Mouse (Mus musculus) frontal cortex, postnatal 25 days (tissue): ENCODE measurements around the gene Apbb2.

Experiments used
- DNase-seq, 2 experiments: peaks; one replicate each; pipeline ENCODE4 v3.0.0; 2022; ENCODE audit warnings: low spot score in 2 of 2

The Apbb2 gene

GRCm38 (mm10) chr5:66602287-66602820 lies 16.2 kb downstream of the Apbb2 start:
- no peak for DNase-seq

GRCm38 (mm10) chr5:66600415-66600814 lies 18.2 kb downstream of the Apbb2 start:
- no peak for DNase-seq

- DNase-seq = no peak
These were observed 18.7 kb downstream of the Apbb2 start for GRCm38 (mm10) chr5:66599888-66600287.

GRCm38 (mm10) chr5:66596296-66596695 lies 22.3 kb downstream of the Apbb2 start:
- no peak for DNase-seq

- DNase-seq = no peak
These were observed 23.7 kb downstream of the Apbb2 start for GRCm38 (mm10) chr5:66594881-66595280.

- DNase-seq = no peak
These were observed 32.3 kb downstream of the Apbb2 start for GRCm38 (mm10) chr5:66586236-66586745.

GRCm38 (mm10) chr5:66583019-66583406 lies 35.6 kb downstream of the Apbb2 start:
- DNase-seq = no peak

- no peak for DNase-seq
These were observed 36.1 kb downstream of the Apbb2 start for GRCm38 (mm10) chr5:66582281-66583018.

GRCm38 (mm10) chr5:66579066-66579465 lies 39.5 kb downstream of the Apbb2 start:
- no peak for DNase-seq

- no peak for DNase-seq
These were observed 42.3 kb downstream of the Apbb2 start for GRCm38 (mm10) chr5:66576299-66576698.

- no peak for DNase-seq
These were observed 43.4 kb downstream of the Apbb2 start for GRCm38 (mm10) chr5:66575148-66575547.

- no peak for DNase-seq
These were observed 45.3 kb downstream of the Apbb2 start for GRCm38 (mm10) chr5:66573266-66573665.

GRCm38 (mm10) chr5:66572086-66572855 lies 46.3 kb downstream of the Apbb2 start:
- DNase-seq = no peak

- DNase-seq = no peak
These were observed 47.9 kb downstream of the Apbb2 start for GRCm38 (mm10) chr5:66570709-66571108.

GRCm38 (mm10) chr5:66569141-66569801 lies 49.3 kb downstream of the Apbb2 start:
- no peak for DNase-seq

GRCm38 (mm10) chr5:66568002-66568401 lies 50.6 kb downstream of the Apbb2 start:
- DNase-seq = no peak

- no peak for DNase-seq
These were observed 51.2 kb downstream of the Apbb2 start for GRCm38 (mm10) chr5:66567424-66567823.

GRCm38 (mm10) chr5:66559591-66560175 lies 58.9 kb downstream of the Apbb2 start:
- DNase-seq = no peak

- DNase-seq = no peak
These were observed 60.5 kb downstream of the Apbb2 start for GRCm38 (mm10) chr5:66558094-66558493.

GRCm38 (mm10) chr5:66553933-66554332 lies 64.7 kb downstream of the Apbb2 start:
- DNase-seq = no peak

GRCm38 (mm10) chr5:66552246-66552645 lies 66.3 kb downstream of the Apbb2 start:
- no peak for DNase-seq

GRCm38 (mm10) chr5:66550292-66550691 lies 68.3 kb downstream of the Apbb2 start:
- DNase-seq = no peak
